Mouse (Mus musculus) G1E (cell line): ENCODE results near the gene Ctnnb1.

Source experiments
- CTCF ChIP-seq: IDR thresholded peaks from 2 replicates; pipeline ENCODE4 v1.5.1; 2012; ENCODE audit warnings: low read depth, low read length, inconsistent platforms, mixed read lengths
- GATA1 ChIP-seq: IDR thresholded peaks from 2 replicates; pipeline ENCODE4 v1.6.1; 2012; ENCODE audit warnings: borderline replicate concordance, low read length, inconsistent platforms, mixed read lengths
- TAL1 ChIP-seq: conservative IDR thresholded peaks from 2 replicates; pipeline ENCODE4 v1.6.1; 2012; ENCODE audit warnings: low read depth, low read length, inconsistent platforms, mixed read lengths

DNA sequence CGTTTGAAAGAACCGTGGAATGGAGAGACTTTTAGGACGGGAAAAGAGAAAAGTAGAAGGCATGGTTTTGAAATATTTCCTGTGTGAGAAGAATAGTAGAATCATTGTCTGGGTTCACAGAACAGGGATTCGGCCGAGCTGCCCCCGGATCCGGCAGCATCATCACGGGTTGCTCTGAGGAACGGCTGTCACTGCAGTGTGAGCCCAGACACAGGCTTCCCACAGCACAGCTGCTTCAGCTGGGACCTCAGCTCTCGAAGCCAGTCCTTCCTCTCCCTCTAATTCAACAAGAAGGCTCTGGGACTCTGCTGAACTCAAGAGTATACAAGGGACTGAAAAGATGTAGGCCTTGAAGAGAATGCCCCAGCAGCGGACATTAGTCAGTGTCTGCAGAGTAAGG lies 69.7 kb downstream of the Ctnnb1 start:
- TF ChIP-seq CTCF, result no peak
- no peak for TF ChIP-seq GATA1
- TF ChIP-seq TAL1, result no peak
